Mouse (Mus musculus) layer of hippocampus, postnatal 10 days (tissue): ENCODE measurements at regions not wholly inside any gene's neighbourhood (a gene's known extent, or its start where the extent isn't known, plus 50 kb on each side); places are given as distances from the start of the nearest gene placed in this dataset.
"Not testable (repeated sequence)": the region's sequence is repeated elsewhere in the genome, so short reads cannot be mapped to it uniquely, and the experiment has no call there.

ENCODE experiments used
- DNase-seq, 2 experiments: peaks; one replicate each; pipeline ENCODE4 v3.0.0; 2021; ENCODE audit warnings: low spot score in 2 of 2

DNA sequence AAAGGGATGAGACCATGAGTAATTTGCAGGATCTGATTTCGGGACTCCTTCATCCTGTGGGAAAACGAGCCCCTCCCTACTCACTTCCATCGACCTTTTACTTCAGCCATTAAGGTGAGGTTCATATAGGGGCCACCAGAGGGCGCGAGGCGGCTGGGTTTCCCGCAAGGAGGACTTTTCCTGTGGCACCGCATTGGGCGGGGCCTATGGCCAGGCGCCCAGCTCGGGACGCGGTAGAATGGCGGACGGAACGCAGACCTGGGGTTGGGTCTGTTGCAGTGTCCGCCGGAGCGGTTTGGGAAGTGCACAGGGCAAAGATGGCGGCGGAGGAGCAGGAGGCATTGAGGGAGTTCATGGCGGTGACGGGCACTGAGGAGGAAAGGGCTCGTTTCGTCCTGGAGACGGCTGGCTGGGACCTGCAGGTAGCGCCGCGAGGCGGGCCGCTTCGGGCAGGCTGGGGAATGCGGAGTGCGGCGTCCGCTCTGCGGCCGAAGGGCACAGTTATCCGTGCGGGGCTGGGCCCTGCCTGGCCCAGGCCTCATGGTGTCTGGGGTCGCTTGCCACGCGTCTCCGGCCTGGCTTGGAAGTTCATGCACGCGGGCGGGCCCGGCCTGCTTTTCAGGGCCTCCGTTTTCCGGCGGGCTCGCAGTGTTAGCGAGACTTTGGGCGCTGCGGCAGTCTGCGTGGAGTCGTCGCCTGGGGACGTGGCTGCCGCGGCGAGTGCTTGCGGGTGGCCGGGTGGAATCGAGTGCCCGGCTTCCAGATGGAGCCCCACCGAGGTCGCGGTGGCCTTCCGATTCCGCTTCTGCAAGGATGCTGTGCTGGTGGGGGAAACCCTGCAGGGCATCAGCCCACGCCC is 219.1 kb downstream of the Gm31371 start:
- DNase-seq: peak; percentile 100

DNA sequence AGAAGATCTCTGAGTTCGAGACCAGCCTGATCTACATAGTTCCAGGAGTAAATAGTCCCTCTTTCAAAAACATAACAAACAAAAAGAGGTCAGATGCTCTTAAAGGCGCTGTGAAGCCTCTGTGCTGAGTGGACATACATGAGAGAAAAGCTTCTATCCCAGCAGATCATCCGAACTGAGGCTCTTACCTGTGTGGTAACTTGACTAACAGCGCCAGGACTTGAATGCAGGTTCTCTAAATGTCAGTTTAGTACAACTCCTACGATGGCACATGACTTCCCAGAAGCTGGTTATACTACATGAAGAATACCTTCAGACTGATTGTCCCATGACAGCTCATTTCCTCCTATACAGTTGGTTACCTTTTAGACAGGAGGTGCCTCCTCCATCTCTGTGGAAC is 220.4 kb downstream of the Gm31371 start:
- DNase-seq: peak; percentile 10 to 19

GRCm38 (mm10) chr8:20135626-20136025 is 227.4 kb downstream of the Gm15319 start:
- not testable (repeated sequence) for DNase-seq

DNA sequence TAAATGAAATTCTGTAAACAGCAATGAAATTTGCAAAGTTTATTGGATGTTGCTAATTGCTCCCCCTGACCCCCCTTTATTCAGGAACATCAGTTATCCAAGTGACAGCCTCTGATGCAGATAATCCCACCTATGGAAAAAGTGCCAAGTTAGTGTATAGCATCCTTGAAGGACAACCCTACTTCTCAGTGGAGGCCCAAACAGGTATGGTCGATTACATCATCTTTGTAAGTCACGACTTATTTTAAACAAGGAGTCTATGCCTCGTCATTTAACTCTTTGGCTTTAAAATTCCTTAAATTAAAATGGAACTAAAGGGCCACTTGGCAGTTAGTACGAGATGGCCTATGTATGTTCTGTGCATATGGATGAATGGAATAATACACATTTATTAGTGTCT is 217.6 kb downstream of the Gm15319 start:
- DNase-seq: not testable (repeated sequence)

- DNase-seq: peak in 1 of 2 experiments; percentile 18
These were observed 211.5 kb downstream of the Gm15319 start for GRCm38 (mm10) chr8:20151317-20152047.

- not testable (repeated sequence) for DNase-seq
These were observed 208.9 kb downstream of the Gm15319 start for GRCm38 (mm10) chr8:20154091-20154490.
